Mouse (Mus musculus): Measurements from ENCODE around the gene Hs3st3a1. TPM values are rescaled to one million over a fixed set of nuclear protein-coding genes. Genes with fewer than 3 reads are reported as not detected.

The Hs3st3a1 gene
- 1.8 TPM for polyA plus RNA-seq (2012; fragmentation: generic; extraction: Trizol)

GRCm38 (mm10) chr11:64434611-64435545 lies at the start of gene Hs3st3a1:
Hs3st3a1 (plus strand) TSS chr11:64435332.
- Histone ChIP-seq H3K4me3 (peak within 1 kb of the TSS; percentile 57), H3K27me3 (ENCODE audit: control insufficient read depth, insufficient read depth, insufficient read length) (no peaks in the 10 kb centered on the region), H3K4me2 (ENCODE audit: low read depth) (peak within 1 kb of the TSS; percentile 98), H3K36me3 (ENCODE audit: control insufficient read depth, insufficient read depth) (no peaks in the 10 kb centered on the region), H3K79me2 (ENCODE audit: control insufficient read depth, insufficient read depth) (peaks cover 10% of the 10 kb centered on the region), H3ac (ENCODE audit: control insufficient read depth, insufficient read length) (peak within 1 kb of the TSS; percentile 95)
- TF ChIP-seq MAX (IDR thresholded peaks at IDR 0.05; ENCODE audit: low read depth) (peak; percentile 53), POLR2A (IDR thresholded peaks at IDR 0.05; ENCODE audit: insufficient read length, low read depth) (peak; percentile 90), MYOD1 (IDR thresholded peaks at IDR 0.05; ENCODE audit: control insufficient read depth in 1 of 3, insufficient read length in 2 of 3, low read depth in 2 of 3) (no peak), CEBPB (IDR thresholded peaks at IDR 0.05; ENCODE audit: insufficient read depth, poor library complexity, severe bottlenecking) (no peak), USF1 (IDR thresholded peaks at IDR 0.05; ENCODE audit: low read depth) (peak; percentile 38), POLR2AphosphoS2 (IDR thresholded peaks at IDR 0.05; ENCODE audit: insufficient read length, low read depth) (peak; percentile 84), MYOG (IDR thresholded peaks at IDR 0.05; ENCODE audit: control insufficient read depth in 1 of 3, insufficient read depth in 1 of 3, insufficient read length in 2 of 3, low read depth in 2 of 3) (no peak), E2F4 (IDR thresholded peaks at IDR 0.05; ENCODE audit: insufficient read depth) (no peak), TCF12 (IDR thresholded peaks at IDR 0.05; ENCODE audit: insufficient read depth, poor library complexity, severe bottlenecking) (no peak)

- Histone ChIP-seq H3K27me3 (ENCODE audit: control insufficient read depth, insufficient read depth, insufficient read length) (peaks cover 7% of the 10 kb centered on the region), H3K4me2 (ENCODE audit: low read depth) (no peak overlapping the region), H3ac (ENCODE audit: control insufficient read depth, insufficient read length) (no peak overlapping the region), H3K79me2 (ENCODE audit: control insufficient read depth, insufficient read depth) (no peaks in the 10 kb centered on the region), H3K4me3 (no peak overlapping the region), H3K36me3 (ENCODE audit: control insufficient read depth, insufficient read depth) (no peaks in the 10 kb centered on the region)
- TF ChIP-seq USF1 (IDR thresholded peaks at IDR 0.05; ENCODE audit: low read depth): no peak
- no peak for TF ChIP-seq TCF12 (IDR thresholded peaks at IDR 0.05; ENCODE audit: insufficient read depth, poor library complexity, severe bottlenecking)
Observed at GRCm38 (mm10) chr11:64386333-64386732, 48.8 kb upstream of the Hs3st3a1 start.

DNA sequence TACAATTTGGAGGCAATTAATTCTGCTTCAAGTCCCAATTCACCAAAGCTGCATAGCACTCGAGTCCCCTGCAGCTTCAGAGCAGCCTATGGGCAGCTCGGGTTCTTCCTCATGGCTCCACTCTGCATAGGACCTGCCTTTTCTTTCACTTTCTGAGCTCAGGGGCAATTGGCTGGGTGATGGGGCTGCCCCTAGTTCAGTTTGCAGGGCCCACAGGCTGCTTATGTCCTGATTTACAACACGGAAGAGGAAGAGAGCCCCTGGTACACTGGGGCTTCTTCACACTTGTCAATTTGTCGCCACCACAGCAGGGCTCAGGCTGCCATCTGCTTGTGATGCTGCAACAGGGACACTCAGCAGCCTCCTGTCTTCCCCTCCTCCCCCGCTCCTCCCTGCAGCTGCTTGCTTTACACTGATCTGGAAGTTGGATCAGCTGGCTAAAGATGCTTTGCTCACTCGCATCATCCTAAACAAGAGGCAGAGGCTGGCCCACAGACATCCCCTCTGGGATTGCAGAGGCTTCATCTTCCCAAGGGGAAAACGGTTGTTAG lies 38.7 kb upstream of the Hs3st3a1 start:
- Histone ChIP-seq H3K4me3 (no peak overlapping the region), H3ac (ENCODE audit: control insufficient read depth, insufficient read length) (no peak overlapping the region), H3K27me3 (ENCODE audit: control insufficient read depth, insufficient read depth, insufficient read length) (no peaks in the 10 kb centered on the region), H3K79me2 (ENCODE audit: control insufficient read depth, insufficient read depth) (no peaks in the 10 kb centered on the region), H3K36me3 (ENCODE audit: control insufficient read depth, insufficient read depth) (no peaks in the 10 kb centered on the region), H3K4me2 (ENCODE audit: low read depth) (peak overlapping the region; percentile 66)
- TF ChIP-seq SRF (IDR thresholded peaks at IDR 0.05; ENCODE audit: control insufficient read depth, insufficient read length, low read depth) (no peak), USF1 (IDR thresholded peaks at IDR 0.05; ENCODE audit: low read depth) (no peak), POLR2A (IDR thresholded peaks at IDR 0.05; ENCODE audit: insufficient read length, low read depth) (no peak), MYOG (IDR thresholded peaks at IDR 0.05; ENCODE audit: control insufficient read depth in 1 of 3, insufficient read depth in 1 of 3, insufficient read length in 2 of 3, low read depth in 2 of 3) (no peak), TCF12 (IDR thresholded peaks at IDR 0.05; ENCODE audit: insufficient read depth, poor library complexity, severe bottlenecking) (no peak), CEBPB (IDR thresholded peaks at IDR 0.05; ENCODE audit: insufficient read depth, poor library complexity, severe bottlenecking) (no peak), POLR2AphosphoS2 (IDR thresholded peaks at IDR 0.05; ENCODE audit: insufficient read length, low read depth) (no peak), MAX (IDR thresholded peaks at IDR 0.05; ENCODE audit: low read depth) (no peak), E2F4 (IDR thresholded peaks at IDR 0.05; ENCODE audit: insufficient read depth) (no peak), REST (IDR thresholded peaks at IDR 0.05; ENCODE audit: insufficient read depth, insufficient read length) (no peak), TCF3 (IDR thresholded peaks at IDR 0.05; ENCODE audit: insufficient read length, low read depth) (no peak), MYOD1 (IDR thresholded peaks at IDR 0.05; ENCODE audit: control insufficient read depth in 1 of 3, insufficient read length in 2 of 3, low read depth in 2 of 3) (no peak)

DNA sequence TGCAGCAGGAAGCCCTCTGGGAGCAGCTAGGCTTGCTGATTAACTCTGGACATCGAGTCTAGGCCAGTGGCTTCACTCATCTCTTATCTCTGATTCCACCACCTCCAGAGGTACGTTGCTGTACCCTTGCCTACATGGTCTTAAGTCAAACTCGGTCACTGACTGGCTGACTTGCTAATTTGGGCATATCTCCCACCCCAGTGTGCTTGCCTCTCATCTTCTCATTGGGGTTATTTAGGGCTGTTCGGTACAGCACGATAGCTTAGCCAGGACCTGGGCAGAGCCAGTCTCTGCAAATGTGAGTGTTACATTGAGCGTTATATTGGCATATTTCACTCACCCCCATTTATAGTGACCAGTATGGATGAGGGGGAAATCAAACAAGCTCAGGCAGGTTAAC lies 38.2 kb upstream of the Hs3st3a1 start:
- no peaks in the 10 kb centered on the region for H3K27me3 ChIP-seq (ENCODE audit: control insufficient read depth, insufficient read depth, insufficient read length)
- TF ChIP-seq TCF3 (IDR thresholded peaks at IDR 0.05; ENCODE audit: insufficient read length, low read depth): no peak
- no peak for TF ChIP-seq MAX (IDR thresholded peaks at IDR 0.05; ENCODE audit: low read depth)
- no peak for TF ChIP-seq REST (IDR thresholded peaks at IDR 0.05; ENCODE audit: insufficient read depth, insufficient read length)
- no peak for TF ChIP-seq MYOG (IDR thresholded peaks at IDR 0.05; ENCODE audit: control insufficient read depth in 1 of 3, insufficient read depth in 1 of 3, insufficient read length in 2 of 3, low read depth in 2 of 3)
- TF ChIP-seq POLR2A (IDR thresholded peaks at IDR 0.05; ENCODE audit: insufficient read length, low read depth): no peak
- no peak for TF ChIP-seq CEBPB (IDR thresholded peaks at IDR 0.05; ENCODE audit: insufficient read depth, poor library complexity, severe bottlenecking)
- no peak for TF ChIP-seq USF1 (IDR thresholded peaks at IDR 0.05; ENCODE audit: low read depth)
- no peak for TF ChIP-seq E2F4 (IDR thresholded peaks at IDR 0.05; ENCODE audit: insufficient read depth)
- TF ChIP-seq MYOD1 (IDR thresholded peaks at IDR 0.05; ENCODE audit: control insufficient read depth in 1 of 3, insufficient read length in 2 of 3, low read depth in 2 of 3): no peak
- no peak for TF ChIP-seq TCF12 (IDR thresholded peaks at IDR 0.05; ENCODE audit: insufficient read depth, poor library complexity, severe bottlenecking)
- no peak for TF ChIP-seq POLR2AphosphoS2 (IDR thresholded peaks at IDR 0.05; ENCODE audit: insufficient read length, low read depth)
- no peak for TF ChIP-seq SRF (IDR thresholded peaks at IDR 0.05; ENCODE audit: control insufficient read depth, insufficient read length, low read depth)
- no peaks in the 10 kb centered on the region for H3K79me2 ChIP-seq (ENCODE audit: control insufficient read depth, insufficient read depth)
- H3K4me2 ChIP-seq (ENCODE audit: low read depth): no peak overlapping the region
- H3K4me3 ChIP-seq: no peak overlapping the region
- H3ac ChIP-seq (ENCODE audit: control insufficient read depth, insufficient read length): no peak overlapping the region
- H3K36me3 ChIP-seq (ENCODE audit: control insufficient read depth, insufficient read depth): no peaks in the 10 kb centered on the region

Measured in myocyte (in vitro differentiated cells).